Mouse (Mus musculus) CH12F3 (cell line): Measurements from ENCODE around the gene Ripor2.
"Not testable (repeated sequence)": the region's sequence is repeated elsewhere in the genome, so short reads cannot be mapped to it uniquely, and the experiment has no call there.

Experiments
- in situ Hi-C: fragments of 300-500 bp; cut with MboI; formaldehyde crosslinking; loops from 2 replicates; pipeline ENCODE4 v1.14.3; 2020; ENCODE audit warnings: low sequenced_read_pairs

Ripor2 gene

GRCm38 (mm10) chr13:24757820-24758564 lies 176.0 kb downstream of the Ripor2 start:
- in situ Hi-C loops, result no loop called here

GRCm38 (mm10) chr13:24759451-24759850 lies 177.5 kb downstream of the Ripor2 start:
- in situ Hi-C loops, result no loop called here

DNA sequence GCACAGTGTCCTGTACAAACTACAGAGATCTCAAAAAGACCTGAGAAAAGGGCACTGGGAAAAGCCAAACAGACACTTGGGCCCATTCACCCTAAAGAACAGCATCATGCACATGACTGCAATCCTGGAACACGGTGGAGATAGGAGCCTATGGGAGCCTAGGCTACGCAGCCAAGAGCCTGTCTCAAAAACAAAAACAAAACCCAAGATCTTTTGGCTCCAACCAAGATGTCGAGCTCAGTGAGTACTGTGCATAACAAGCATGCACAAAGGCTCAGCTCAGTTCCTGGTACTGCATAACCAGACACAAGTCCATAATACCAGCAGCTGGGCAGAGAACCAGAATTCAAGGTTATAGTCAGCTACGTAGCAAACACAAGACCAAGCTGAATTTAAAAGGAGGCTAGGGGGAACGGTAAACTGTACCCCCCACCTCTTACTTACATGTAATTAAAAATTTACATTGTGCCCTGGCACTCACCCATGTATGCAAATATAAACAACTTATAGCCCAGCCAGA lies 178.4 kb downstream of the Ripor2 start:
- in situ Hi-C loops, result no loop called here

- in situ Hi-C loops, result no loop called here
Measured at GRCm38 (mm10) chr13:24761083-24761402, 179.1 kb downstream of the Ripor2 start.

GRCm38 (mm10) chr13:24761403-24762227 lies 179.6 kb downstream of the Ripor2 start, which contains the start of gene Gmnn:
TSS of gene Gmnn (minus strand) at chr13:24761923.
- in situ Hi-C loops, result no loop called here

DNA sequence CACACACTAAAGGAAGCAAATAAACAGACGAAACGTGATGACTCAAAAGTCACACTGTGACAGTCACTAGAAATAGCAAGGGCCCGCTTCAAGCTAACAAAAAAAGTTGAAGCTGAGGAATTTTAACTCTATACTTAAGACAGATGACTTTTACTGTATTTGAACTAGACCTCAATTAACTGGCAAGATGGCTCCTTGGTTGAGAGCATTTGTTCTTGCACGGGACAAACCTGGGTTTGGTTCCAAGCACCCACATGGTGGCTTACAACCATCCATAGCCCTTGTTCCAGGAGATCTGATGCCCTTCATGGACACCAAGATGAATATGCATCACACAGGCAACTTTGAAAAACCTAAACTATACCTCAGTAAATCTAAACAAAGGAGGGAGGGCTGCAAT lies 180.3 kb downstream of the Ripor2 start:
- in situ Hi-C loops, result no loop called here

- in situ Hi-C loops, result not testable (repeated sequence)
Measured at GRCm38 (mm10) chr13:24767809-24768208, 185.8 kb downstream of the Ripor2 start.

DNA sequence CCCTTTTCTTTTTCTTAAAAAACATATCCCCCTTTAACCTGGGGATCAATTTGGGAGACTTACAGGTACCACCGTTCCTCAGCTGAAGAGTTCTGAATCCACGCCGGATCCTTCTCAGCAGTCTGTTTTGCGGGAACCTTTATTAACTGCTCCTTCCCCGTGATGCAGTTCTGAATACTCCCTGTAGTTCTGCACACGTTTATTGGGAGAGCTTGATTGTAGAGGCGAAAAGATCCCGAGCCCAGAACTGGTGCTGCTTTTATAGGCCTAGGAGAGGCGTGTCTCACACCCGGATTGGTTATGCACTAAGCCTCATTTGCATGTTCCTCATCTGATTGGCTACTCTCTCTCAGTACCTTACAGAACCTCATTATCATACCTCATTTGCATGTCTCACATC lies 189.5 kb downstream of the Ripor2 start:
- in situ Hi-C loops, result not testable (repeated sequence)

GRCm38 (mm10) chr13:24776146-24776844 lies 194.3 kb downstream of the Ripor2 start:
- in situ Hi-C loops, result no loop called here

GRCm38 (mm10) chr13:24778026-24778425 lies 196.0 kb downstream of the Ripor2 start:
- in situ Hi-C loops, result no loop called here

GRCm38 (mm10) chr13:24778706-24779380 lies 196.9 kb downstream of the Ripor2 start:
- in situ Hi-C loops, result no loop called here

GRCm38 (mm10) chr13:24781916-24782315 lies 199.9 kb downstream of the Ripor2 start:
- in situ Hi-C loops, result no loop called here
